8 mouse cellular contexts compared by ENCODE assay signal in the genomic region with DNA sequence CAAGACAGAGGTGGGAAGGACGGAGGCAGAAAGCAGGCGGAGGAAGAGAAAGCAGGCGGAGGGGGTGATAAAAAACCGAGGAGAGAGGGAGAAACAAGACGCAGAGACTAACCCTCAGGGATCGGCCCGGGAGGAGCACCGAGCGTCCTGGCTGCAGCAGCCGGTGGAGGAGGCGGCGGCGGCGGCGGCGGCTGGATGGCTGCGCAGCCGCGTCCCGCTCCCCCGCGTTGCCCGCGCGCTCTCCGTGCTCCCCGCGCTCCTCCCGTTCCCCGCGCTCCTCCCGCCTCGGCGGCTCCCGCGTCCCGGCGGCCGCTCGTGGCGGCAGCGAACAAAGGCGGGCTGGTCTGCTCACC. TPM values are rescaled to one million over a fixed set of nuclear protein-coding genes. Genes with fewer than 3 reads are reported as not detected.
DNase-seq lines count a peak whose midpoint lies in the region; ATAC-seq and TF ChIP-seq lines count a peak whose summit lies in the region.

No protein-coding gene starts in this region.

- H3K36me3 ChIP-seq in limb, embryonic 10.5 days = no peaks in the 10 kb centered on the region
- no peaks in the 10 kb centered on the region for H3K36me3 ChIP-seq in midbrain, postnatal 0 days (ENCODE audit: insufficient read depth, low read length)

- TF ChIP-seq CTCF in midbrain, postnatal 0 days (IDR thresholded peaks at IDR 0.05) = no peak

- intact Hi-C loops in gastrocnemius, postnatal 14 days (cut with DNase I; ENCODE audit: low total_unique reads) = loop anchor here (5.0 to 10.0 kb wide), 3 partner anchors 43 to 175 kb away; no protein-coding TSS in a partner anchor

- peak overlapping the region; percentile 78 for H3K4me2 ChIP-seq in midbrain, postnatal 0 days (ENCODE audit: low read depth, low read length, poor library complexity, severe bottlenecking)

- peaks cover 50% of the 10 kb centered on the region for H3K4me1 ChIP-seq in limb, embryonic 10.5 days
- H3K4me1 ChIP-seq in midbrain, postnatal 0 days (ENCODE audit: insufficient read depth, low read length) = peaks cover 13% of the 10 kb centered on the region; the same call in 1 of the 2 replicates

- H3K27ac ChIP-seq in limb, embryonic 10.5 days = peak overlapping the region; percentile 87
- H3K27ac ChIP-seq in midbrain, postnatal 0 days (ENCODE audit: low read depth, low read length) = peak overlapping the region; percentile 89

- H3K27me3 ChIP-seq in limb, embryonic 10.5 days (ENCODE audit: low read depth, poor library complexity, severe bottlenecking) = peaks cover 97% of the 10 kb centered on the region
- H3K27me3 ChIP-seq in midbrain, postnatal 0 days (ENCODE audit: insufficient read depth, low read length) = no peaks in the 10 kb centered on the region

- H3K9me3 ChIP-seq in limb, embryonic 10.5 days (replicated peaks) = no peaks in the 10 kb centered on the region
- H3K9me3 ChIP-seq in midbrain, postnatal 0 days (ENCODE audit: low read length) = no peaks in the 10 kb centered on the region

- peak; percentile 39; the same call in 1 of the 2 replicates for ATAC-seq in midbrain, postnatal 0 days (ENCODE audit: low FRiP score)

- peak; percentile 76 for DNase-seq in adrenal gland, postnatal 10 days
- DNase-seq in adrenal gland, adult 8-10 months = no peak
- DNase-seq in ovary, adult 18-20 months (ENCODE audit: low spot score) = peak; percentile 28
- no peak for DNase-seq in ovary, postnatal 10 days (ENCODE audit: low spot score)
- DNase-seq in gastrocnemius, postnatal 14 days = peak; percentile 31
- peak; percentile 77 for DNase-seq in limb, embryonic 10.5 days (ENCODE audit: low spot score)
- DNase-seq in midbrain, postnatal 0 days (ENCODE audit: low spot score) = peak; percentile 64
- no peak for DNase-seq in MN1 (ENCODE audit: low spot score)

- peak overlapping the region; percentile 75 for H3K4me3 ChIP-seq in limb, embryonic 10.5 days
- peak overlapping the region; percentile 78 for H3K4me3 ChIP-seq in midbrain, postnatal 0 days (ENCODE audit: low read depth, low read length)

- H3K9ac ChIP-seq in midbrain, postnatal 0 days (replicated peaks; ENCODE audit: low read length, poor library complexity, severe bottlenecking) = peak overlapping the region; percentile 87

- under 1% methylated on average over 43 of the region's 43 CpGs for WGBS in limb, embryonic 10.5 days
- 0% methylated on average over 14 of the region's 43 CpGs for WGBS in midbrain, postnatal 0 days

RNA-seq across cellular contexts. Expression of a gene that starts 0.3 kb away (rescaled TPM):
- total RNA-seq in adrenal gland, postnatal 10 days (2021) = 10 to 100 TPM; 23.5 to 25.1 TPM
- total RNA-seq in adrenal gland, adult 8-10 months (2022) = 10 to 100 TPM; 25.7 to 41.7 (median 33.2) TPM
- 1 to 10 TPM; 1.1 to 1.6 TPM for total RNA-seq in gastrocnemius, postnatal 14 days (2021)
- polyA plus RNA-seq in limb, embryonic 10.5 days (2016; fragmentation: Nextera tagmentation; extraction: Ambion mirVana) = 2.9 and 4.4 TPM in 2 replicates
- 40.1 and 40.2 TPM in 2 replicates for total RNA-seq in midbrain, postnatal 0 days (2014; rRNA removed)
- polyA plus RNA-seq in midbrain, postnatal 0 days (2015; fragmentation: Nextera tagmentation; extraction: Ambion mirVana) = 15.4 and 17.4 TPM in 2 replicates

RNA-seq across cellular contexts. Expression of a gene that starts 51.1 kb away (rescaled TPM):
- 100 to 1,000 TPM in 1 of 2 experiments, 10 to 100 TPM in 1; 25.5 to 182 TPM for total RNA-seq in adrenal gland, postnatal 10 days (2021)
- not detected for total RNA-seq in adrenal gland, adult 8-10 months (2022)
- total RNA-seq in gastrocnemius, postnatal 14 days (2021) = 1,000 to 10,000 TPM in 1 of 2 experiments, 100 to 1,000 TPM in 1; 675 to 1,272 TPM
- 3.1 TPM in 2 replicates for polyA plus RNA-seq in limb, embryonic 10.5 days (2016; fragmentation: Nextera tagmentation; extraction: Ambion mirVana)
- 0.55 and 0.99 TPM in 2 replicates for total RNA-seq in midbrain, postnatal 0 days (2014; rRNA removed)
- 4.4 and 4.6 TPM in 2 replicates for polyA plus RNA-seq in midbrain, postnatal 0 days (2015; fragmentation: Nextera tagmentation; extraction: Ambion mirVana)

Comparison
In these comparisons a context has a peak if more than half of its experiments do, and no peak if none do; other contexts are left out.
1. DNase-seq: peak in adrenal gland, postnatal 10 days (single experiment), ovary, adult 18-20 months (single experiment), gastrocnemius, postnatal 14 days (single experiment), limb, embryonic 10.5 days (single experiment) and midbrain, postnatal 0 days (single experiment); none in adrenal gland, adult 8-10 months (single experiment), ovary, postnatal 10 days (single experiment) and MN1 (single experiment).
2. RNA of a gene that starts 51.1 kb away (total RNA-seq): 675 to 1,272 TPM in gastrocnemius, postnatal 14 days and 25.5 to 182 TPM in adrenal gland, postnatal 10 days; 0.55 to 0.99 TPM in midbrain, postnatal 0 days and not detected in adrenal gland, adult 8-10 months; every median in the first group is over 10 times any median in the second.
3. RNA of a gene that starts 0.3 kb away (total RNA-seq): 40.1 to 40.2 TPM in midbrain, postnatal 0 days, 25.7 to 41.7 TPM in adrenal gland, adult 8-10 months and 23.5 to 25.1 TPM in adrenal gland, postnatal 10 days; 1.1 to 1.6 TPM in gastrocnemius, postnatal 14 days; every median in the first group is over 4 times any median in the second.